Mouse (Mus musculus) gastrocnemius, postnatal 25 days (tissue): ENCODE measurements around the gene Abcb8. TPM values are rescaled to one million over a fixed set of nuclear protein-coding genes. Genes with fewer than 3 reads are reported as not detected.
A peak's percentile ranks its signal among the peaks of the same experiment; 100 is the strongest.

Experiments used
- DNase-seq: peaks from one replicate; pipeline ENCODE4 v3.0.0; 2022
- total RNA-seq, 2 experiments: library from RNA; stranded (reverse); gene quantifications; 1 replicate in 1 of 2; 2 replicates in 1 of 2; pipeline ENCODE4 v1.2.3; 2021

The Abcb8 gene
- total RNA-seq, 2 experiments from 2014 or later = 33.1 to 40.2 TPM

- no peak for DNase-seq
Observed at GRCm38 (mm10) chr5:24425421-24426036, 32.1 kb downstream of the Abcb8 start.

GRCm38 (mm10) chr5:24426037-24426432, 32.6 kb downstream of the Abcb8 start:
- DNase-seq = no peak

GRCm38 (mm10) chr5:24426556-24427284, 33.3 kb downstream of the Abcb8 start:
- no peak for DNase-seq

- no peak for DNase-seq
Observed at GRCm38 (mm10) chr5:24427285-24427633, 33.8 kb downstream of the Abcb8 start.

- DNase-seq = no peak
Observed at GRCm38 (mm10) chr5:24427981-24428402, 34.5 kb downstream of the Abcb8 start.

- no peak for DNase-seq
Observed at GRCm38 (mm10) chr5:24428596-24428995, 35.1 kb downstream of the Abcb8 start.

GRCm38 (mm10) chr5:24433993-24434392, 40.5 kb downstream of the Abcb8 start:
- DNase-seq = no peak

GRCm38 (mm10) chr5:24441187-24441586, 47.7 kb downstream of the Abcb8 start:
- no peak for DNase-seq

- no peak for DNase-seq
Observed at GRCm38 (mm10) chr5:24442029-24442428, 48.6 kb downstream of the Abcb8 start.

- no peak for DNase-seq
Observed at GRCm38 (mm10) chr5:24443204-24443603, 49.7 kb downstream of the Abcb8 start.

GRCm38 (mm10) chr5:24443927-24444326, 50.5 kb downstream of the Abcb8 start:
- no peak for DNase-seq

GRCm38 (mm10) chr5:24444746-24445427, 51.4 kb downstream of the Abcb8 start, which contains the start of gene Fastk:
Fastk (minus strand) TSS chr5:24445287.
- DNase-seq = peak; percentile 94

GRCm38 (mm10) chr5:24445428-24446080, 52.1 kb downstream of the Abcb8 start:
- DNase-seq = no peak

- no peak for DNase-seq
Observed at GRCm38 (mm10) chr5:24446630-24447029, 53.2 kb downstream of the Abcb8 start.

GRCm38 (mm10) chr5:24447624-24448298, 54.3 kb downstream of the Abcb8 start, which contains the start of gene Tmub1:
Tmub1 (minus strand) TSS chr5:24447854.
- peak; percentile 84 for DNase-seq

GRCm38 (mm10) chr5:24451264-24452029, 58.0 kb downstream of the Abcb8 start:
- DNase-seq = peak; percentile 91

GRCm38 (mm10) chr5:24452030-24452690, 58.7 kb downstream of the Abcb8 start, which contains the start of gene Agap3:
Agap3 (plus strand) TSS chr5:24452177.
- DNase-seq = no peak

- peak; percentile 38 for DNase-seq
Observed at GRCm38 (mm10) chr5:24452691-24453233, 59.3 kb downstream of the Abcb8 start.

GRCm38 (mm10) chr5:24453283-24453984, 60.0 kb downstream of the Abcb8 start:
- DNase-seq = no peak

GRCm38 (mm10) chr5:24453985-24454303, 60.5 kb downstream of the Abcb8 start:
- DNase-seq = no peak
